Mouse (Mus musculus) heart, embryonic 14.5 days (tissue): ENCODE data around the gene Ube2h. TPM values are rescaled to one million over a fixed set of nuclear protein-coding genes. Genes with fewer than 3 reads are reported as not detected.

Source experiments
- ATAC-seq: fragments of 200-750 bp; cut with Nextera tagmentation; 2 replicates; pipeline ENCODE4 v1.8.0; 2017; ENCODE audit warnings: low read depth, moderate TSS enrichment; ENCODE audit not compliant: insufficient number of reproducible peaks, insufficient read depth, low FRiP score
- H3K27ac ChIP-seq, 2 experiments: fragments of 200-500 bp in 1 of 2; fragments of 300-500 bp in 1 of 2; sonication (generic) in 1 of 2; replicated peaks in 1 of 2; 2 replicates each; pipeline ENCODE4 v1.5.1; 2012 to 2014; ENCODE audit warnings: low read depth in 2 of 2, low read length in 2 of 2, control low read depth in 1 of 2, mild to moderate bottlenecking in 1 of 2, mixed read lengths in 1 of 2; ENCODE audit not compliant: control insufficient read depth in 1 of 2, insufficient read depth in 1 of 2
- H3K27me3 ChIP-seq: fragments of 300-500 bp; sonication (generic); 2 replicates; pipeline ENCODE4 v1.6.1; 2014; ENCODE audit warnings: mild to moderate bottlenecking, low read length, control low read depth; ENCODE audit not compliant: control insufficient read depth, insufficient read depth
- H3K36me3 ChIP-seq: fragments of 300-500 bp; sonication (generic); 2 replicates; pipeline ENCODE4 v1.6.1; 2014; ENCODE audit warnings: mild to moderate bottlenecking, control low read depth, low read length, mixed read lengths; ENCODE audit not compliant: control insufficient read depth, insufficient read depth
- H3K4me1 ChIP-seq, 2 experiments: fragments of 200-500 bp in 1 of 2; fragments of 300-500 bp in 1 of 2; sonication (generic) in 1 of 2; 2 replicates each; pipeline ENCODE4 v1.6.1; 2012 to 2014; ENCODE audit warnings: low read length in 2 of 2, control low read depth in 1 of 2, mixed read lengths in 1 of 2; ENCODE audit not compliant: control insufficient read depth in 2 of 2, insufficient read depth in 2 of 2
- H3K4me2 ChIP-seq: fragments of 300-500 bp; sonication (generic); 2 replicates; pipeline ENCODE4 v1.6.1; 2014; ENCODE audit warnings: mild to moderate bottlenecking, low read length
- H3K4me3 ChIP-seq, 2 experiments: fragments of 200-500 bp in 1 of 2; fragments of 300-500 bp in 1 of 2; sonication (generic) in 1 of 2; 2 replicates each; pipeline ENCODE4 v1.5.1; 2012 to 2014; ENCODE audit warnings: low read length in 2 of 2, mild to moderate bottlenecking in 2 of 2, control low read depth in 1 of 2, low read depth in 1 of 2, moderate library complexity in 1 of 2; ENCODE audit not compliant: control insufficient read depth in 1 of 2, insufficient read depth in 1 of 2
- H3K9ac ChIP-seq: fragments of 300-500 bp; sonication (generic); 2 replicates; pipeline ENCODE4 v1.6.1; 2014; ENCODE audit warnings: mild to moderate bottlenecking, low read length
- H3K9me3 ChIP-seq: fragments of 300-500 bp; sonication (generic); 2 replicates; pipeline ENCODE4 v1.6.1; 2016; ENCODE audit warnings: low read length, control low read depth; ENCODE audit not compliant: control insufficient read depth
- WGBS: fragments of 180-500 bp; shearing (Covaris S2); extraction: QIAGEN DNeasy Blood & Tissue Kit; methylation state at CpG from one replicate; pipeline ENCODE4 v1.1.7; 2014; 5-methylcytosine and 5-hydroxymethylcytosine counted together
- polyA plus RNA-seq: library from polyadenylated mRNA; unstranded; fragments of >200 nt; fragmentation: Nextera tagmentation; extraction: Ambion mirVana; gene quantifications from 2 replicates; pipeline ENCODE4 v1.2.1, GENCODE M21; 2014

Ube2h gene
- polyA plus RNA-seq, 1 experiment from 2014 or later: 65.7 TPM

- Histone ChIP-seq H3K27me3 (no peaks in the 10 kb centered on the region), H3K4me2 (no peak overlapping the region), H3K4me3 (no peak overlapping the region), H3K9me3 (no peaks in the 10 kb centered on the region), H3K9ac (no peak overlapping the region), H3K36me3 (peaks cover 58% of the 10 kb centered on the region), H3K4me1 (no peaks in the 10 kb centered on the region; a peak in 1 of 4 replicates), H3K27ac (no peak overlapping the region)
- WGBS: 74% methylated on average over 1 of the region's 1 CpGs
- ATAC-seq: no peak
Measured at GRCm38 (mm10) chr6:30222321-30222720, 82.0 kb downstream of the Ube2h start.

- Histone ChIP-seq H3K4me2 (no peak overlapping the region), H3K4me1 (no peaks in the 10 kb centered on the region; a peak in 1 of 4 replicates), H3K9ac (no peak overlapping the region), H3K36me3 (peaks cover 58% of the 10 kb centered on the region), H3K27ac (no peak overlapping the region), H3K27me3 (no peaks in the 10 kb centered on the region), H3K9me3 (no peaks in the 10 kb centered on the region), H3K4me3 (no peak overlapping the region)
- no peak for ATAC-seq
- WGBS: 94% methylated on average over 3 of the region's 3 CpGs
Measured at GRCm38 (mm10) chr6:30217581-30217980, 86.8 kb downstream of the Ube2h start.

- Histone ChIP-seq H3K4me3 (no peak overlapping the region), H3K36me3 (peaks cover 29% of the 10 kb centered on the region), H3K4me1 (no peaks in the 10 kb centered on the region), H3K9ac (no peak overlapping the region), H3K4me2 (no peak overlapping the region), H3K9me3 (no peaks in the 10 kb centered on the region), H3K27me3 (no peaks in the 10 kb centered on the region), H3K27ac (no peak overlapping the region)
- ATAC-seq: no peak
- WGBS: 90% methylated on average over 8 of the region's 8 CpGs
Measured at GRCm38 (mm10) chr6:30212468-30212867, 91.9 kb downstream of the Ube2h start.

GRCm38 (mm10) chr6:30211641-30212455 lies 92.5 kb downstream of the Ube2h start:
- WGBS: 66% methylated on average over 16 of the region's 16 CpGs
- Histone ChIP-seq H3K4me2 (no peak overlapping the region), H3K4me1 (no peaks in the 10 kb centered on the region), H3K9ac (no peak overlapping the region), H3K36me3 (peaks cover 29% of the 10 kb centered on the region), H3K9me3 (no peaks in the 10 kb centered on the region), H3K4me3 (no peak overlapping the region), H3K27me3 (no peaks in the 10 kb centered on the region), H3K27ac (no peak overlapping the region)
- ATAC-seq: no peak

- Histone ChIP-seq H3K9me3 (no peaks in the 10 kb centered on the region), H3K4me2 (no peak overlapping the region), H3K27ac (no peak overlapping the region), H3K27me3 (no peaks in the 10 kb centered on the region), H3K36me3 (peaks cover 22% of the 10 kb centered on the region), H3K9ac (no peak overlapping the region), H3K4me3 (no peak overlapping the region), H3K4me1 (no peaks in the 10 kb centered on the region)
- WGBS: 39% methylated on average over 5 of the region's 5 CpGs
- ATAC-seq: no peak
Measured at GRCm38 (mm10) chr6:30210788-30211187, 93.6 kb downstream of the Ube2h start.

- Histone ChIP-seq H3K9ac (no peak overlapping the region), H3K4me1 (no peaks in the 10 kb centered on the region), H3K36me3 (peaks cover 12% of the 10 kb centered on the region), H3K4me3 (no peak overlapping the region), H3K27me3 (no peaks in the 10 kb centered on the region), H3K9me3 (no peaks in the 10 kb centered on the region), H3K27ac (no peak overlapping the region), H3K4me2 (no peak overlapping the region)
- 68% methylated on average over 4 of the region's 4 CpGs for WGBS
- ATAC-seq: no peak
Measured at GRCm38 (mm10) chr6:30208844-30209243, 95.5 kb downstream of the Ube2h start.

GRCm38 (mm10) chr6:30205587-30206202 lies 98.6 kb downstream of the Ube2h start:
- H3K4me1 ChIP-seq: no peaks in the 10 kb centered on the region
- H3K36me3 ChIP-seq: no peaks in the 10 kb centered on the region
- no peaks in the 10 kb centered on the region for H3K27me3 ChIP-seq
- no peaks in the 10 kb centered on the region for H3K9me3 ChIP-seq
- no peak overlapping the region for H3K27ac ChIP-seq
- peak overlapping the region; percentile 15 to 27; a peak in 2 of 4 replicates for H3K4me3 ChIP-seq
- peak overlapping the region; percentile 58 for H3K4me2 ChIP-seq
- peak overlapping the region; percentile 18; the same call in 1 of the 2 replicates for H3K9ac ChIP-seq
- ATAC-seq: peak; percentile 71
- 6% methylated on average over 27 of the region's 30 CpGs for WGBS
